Mouse (Mus musculus): Measurements from ENCODE around the gene Ddc.

Ddc gene

DNA sequence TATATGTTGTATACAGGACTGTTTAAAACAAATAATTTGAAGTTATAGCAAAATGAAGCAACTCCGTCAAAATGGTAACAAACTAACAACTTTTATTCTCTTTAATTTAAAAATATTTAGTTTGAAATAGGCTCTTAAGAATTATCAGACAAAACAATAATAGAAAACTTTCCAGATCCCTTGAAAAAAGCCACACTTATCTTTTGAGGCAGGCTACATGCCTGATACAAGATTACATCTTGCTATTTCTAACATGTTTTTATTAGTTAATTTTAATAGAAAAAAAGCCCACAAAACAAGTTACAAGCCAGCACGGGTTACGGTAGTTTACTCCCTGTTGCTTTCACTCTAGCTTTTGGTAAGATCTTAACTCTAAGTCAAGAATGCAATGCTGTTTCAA, 97.6 kb downstream of the Ddc start:
- DNase-seq (ENCODE audit: extremely low spot score, low read depth, low spot score), result no peak

DNA sequence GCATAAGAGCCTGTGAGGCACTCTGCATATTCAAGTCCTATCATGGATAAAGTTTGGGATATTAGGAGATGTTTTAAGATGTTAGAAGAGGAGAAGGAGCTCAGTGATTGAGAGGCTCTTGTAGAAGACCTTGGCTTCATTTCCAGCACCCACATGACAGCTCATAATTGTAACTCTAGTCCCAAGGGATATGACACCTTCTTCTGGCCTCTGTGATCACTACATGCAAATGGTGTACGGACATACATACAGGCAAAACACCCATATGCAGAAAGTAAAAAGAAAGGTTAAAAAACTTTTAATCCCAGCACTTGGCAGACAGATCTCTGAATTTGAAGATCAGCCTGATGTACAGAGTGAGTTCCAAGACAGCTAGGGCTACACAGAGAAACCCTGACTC, 99.3 kb downstream of the Ddc start:
- no peak for DNase-seq (ENCODE audit: extremely low spot score, low read depth, low spot score)

DNA sequence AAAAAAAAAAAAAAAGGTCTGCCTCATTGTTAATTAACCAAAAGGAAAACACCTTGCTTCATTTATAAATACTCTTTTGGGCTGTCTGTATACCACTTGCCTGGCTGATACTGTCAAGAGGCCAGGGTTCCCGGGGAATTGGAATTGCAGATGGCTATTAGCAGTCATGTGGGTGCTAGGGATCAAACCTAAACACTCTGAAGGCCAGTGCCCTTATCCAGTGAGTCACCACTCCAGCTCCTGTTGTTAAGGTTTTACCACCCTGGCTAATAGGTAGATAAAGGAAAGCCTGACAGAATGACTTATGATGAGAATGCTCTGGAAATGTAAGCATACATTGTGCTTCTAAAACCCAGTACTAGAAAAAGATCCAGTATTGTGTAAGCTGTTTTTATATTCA, 103.3 kb downstream of the Ddc start:
- DNase-seq (ENCODE audit: extremely low spot score, low read depth, low spot score), result no peak

DNA sequence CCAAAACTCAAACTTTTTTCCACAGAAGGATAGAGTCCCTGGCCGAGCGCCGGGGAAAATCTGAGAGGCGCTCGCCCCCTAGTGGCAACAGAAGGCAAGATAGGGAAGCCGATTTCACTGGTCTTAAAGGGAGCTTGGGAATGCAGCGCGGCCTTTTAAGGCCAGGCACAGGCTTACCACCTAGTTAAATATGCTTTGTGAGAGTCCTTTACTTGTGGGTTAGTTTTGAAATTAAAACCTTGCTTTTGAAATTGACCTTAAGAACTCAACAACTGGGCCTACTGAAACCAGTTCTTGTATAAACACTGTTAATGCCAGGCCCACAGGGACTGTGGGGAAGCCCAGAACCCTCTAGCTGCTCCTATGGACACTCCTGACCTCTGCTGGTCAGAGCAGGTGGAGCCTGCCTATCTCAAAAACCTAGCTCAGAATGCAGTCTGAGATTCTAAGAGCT, 109.4 kb downstream of the Ddc start:
- DNase-seq (ENCODE audit: extremely low spot score, low read depth, low spot score), result peak; percentile 88

DNA sequence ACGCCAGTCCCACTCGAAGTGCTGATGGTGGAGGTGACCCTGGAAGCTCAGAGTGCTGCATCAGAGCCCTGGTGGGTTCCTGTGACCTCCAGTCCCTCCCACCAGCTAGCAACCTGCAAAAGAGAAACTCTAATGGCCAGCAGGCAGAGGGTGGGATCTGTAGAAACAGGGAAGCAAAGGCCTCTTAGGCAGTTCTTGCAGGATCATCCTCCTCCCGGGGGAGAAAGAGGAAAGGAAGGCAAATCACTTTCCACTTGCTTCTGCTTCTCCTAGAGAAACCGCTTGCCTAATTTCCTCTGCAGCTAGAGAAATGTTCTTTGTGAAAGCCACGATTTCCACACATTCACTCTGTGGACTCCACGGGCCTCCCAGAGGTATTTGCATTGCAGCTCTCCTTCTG, 112.5 kb downstream of the Ddc start:
- no peak for DNase-seq (ENCODE audit: extremely low spot score, low read depth, low spot score)

DNA sequence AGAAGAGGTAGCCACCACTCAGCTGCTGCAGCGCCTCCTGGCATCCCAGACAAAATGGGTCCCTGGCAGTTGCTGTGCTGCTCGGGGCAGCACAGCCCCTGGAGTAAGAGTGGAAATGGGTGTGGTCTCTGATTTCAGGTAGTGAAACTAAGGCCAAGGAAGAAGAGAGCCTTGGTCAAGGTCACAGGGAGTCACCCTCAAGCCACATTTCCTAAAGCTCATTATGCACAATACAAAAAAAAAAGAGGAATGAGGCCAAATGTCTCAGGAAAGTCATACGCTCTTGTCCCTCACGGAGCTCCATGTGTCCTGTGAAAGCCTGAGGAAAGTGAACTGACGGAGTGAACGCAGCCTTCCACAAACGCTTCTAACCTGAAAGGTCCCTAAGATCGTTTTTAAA, 116.2 kb downstream of the Ddc start:
- no peak for DNase-seq (ENCODE audit: extremely low spot score, low read depth, low spot score)

DNA sequence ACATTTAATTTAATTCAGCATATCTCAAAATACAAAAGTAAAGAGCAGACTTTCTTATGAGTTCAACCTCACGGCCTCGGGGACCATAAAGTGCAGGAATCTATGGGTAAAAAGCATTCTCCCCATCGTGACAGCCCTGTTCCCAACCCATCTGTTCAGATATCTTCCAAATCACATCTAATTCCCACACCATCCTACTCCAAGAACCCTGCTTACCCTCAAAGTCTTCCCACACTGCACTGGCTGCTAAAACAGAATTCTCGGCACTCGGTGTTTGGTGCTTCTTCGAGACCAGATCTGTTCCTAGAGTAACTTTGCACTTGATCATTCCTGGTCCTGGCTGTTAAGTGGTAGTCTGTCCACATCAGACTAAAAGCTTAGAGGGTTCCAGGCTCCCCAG, 119.6 kb downstream of the Ddc start:
- DNase-seq (ENCODE audit: extremely low spot score, low read depth, low spot score), result no peak

DNA sequence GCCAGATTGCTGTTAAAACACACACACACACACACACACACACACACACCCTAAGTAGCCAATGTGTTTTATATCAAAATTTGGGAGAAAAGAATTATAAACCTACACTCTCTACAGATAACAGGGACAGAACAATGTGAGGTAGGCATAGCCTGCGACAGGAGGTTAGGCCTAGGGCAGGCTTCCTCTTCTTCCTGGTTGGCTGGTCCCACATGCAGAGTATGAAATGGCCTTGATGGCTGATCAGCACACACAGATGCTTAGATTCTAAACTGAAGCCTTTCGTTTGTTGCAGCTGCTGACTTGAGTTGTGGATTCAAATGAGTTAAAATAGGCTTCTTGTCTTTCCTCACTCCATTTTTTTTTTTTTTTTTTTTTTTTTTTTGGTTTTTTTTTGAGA, 120.1 kb downstream of the Ddc start:
- DNase-seq (ENCODE audit: extremely low spot score, low read depth, low spot score), result no peak

DNA sequence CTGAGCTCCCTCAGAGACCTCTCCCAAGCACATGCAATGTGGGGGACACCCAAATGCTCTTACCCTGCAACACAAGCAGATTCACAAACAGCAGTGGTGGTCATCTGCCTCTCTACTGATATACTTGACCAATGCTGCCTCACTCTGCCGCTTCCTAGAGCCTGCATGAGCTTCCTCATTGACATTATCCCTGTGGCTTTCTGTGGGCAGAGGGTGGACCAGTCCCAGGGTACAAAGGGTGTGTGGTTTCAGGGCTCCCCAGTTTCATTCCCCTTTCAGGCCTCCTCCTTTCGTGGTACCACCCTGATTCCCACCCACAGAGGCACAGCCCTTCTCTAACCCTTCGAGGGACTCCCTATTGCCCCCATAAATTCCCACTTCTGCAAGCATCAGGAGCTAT, 120.7 kb downstream of the Ddc start:
- DNase-seq (ENCODE audit: extremely low spot score, low read depth, low spot score), result no peak

DNA sequence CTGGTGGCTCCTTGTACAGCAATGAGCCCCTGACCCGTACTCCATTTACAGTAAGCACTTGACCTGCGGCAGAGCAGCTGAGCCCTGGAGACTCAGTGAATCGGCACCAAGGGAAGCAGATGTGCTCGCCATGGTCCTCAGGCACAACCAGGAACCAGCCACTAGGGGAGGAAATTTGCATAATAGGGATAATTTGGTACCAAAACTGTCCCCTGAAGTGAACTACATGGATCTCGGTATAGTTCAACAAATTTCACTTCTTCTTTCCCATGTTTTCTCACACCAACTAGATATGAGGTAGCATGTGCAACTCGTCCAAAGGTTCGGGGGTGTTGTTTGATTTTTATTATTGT, 121.1 kb downstream of the Ddc start:
- no peak for DNase-seq (ENCODE audit: extremely low spot score, low read depth, low spot score)

DNA sequence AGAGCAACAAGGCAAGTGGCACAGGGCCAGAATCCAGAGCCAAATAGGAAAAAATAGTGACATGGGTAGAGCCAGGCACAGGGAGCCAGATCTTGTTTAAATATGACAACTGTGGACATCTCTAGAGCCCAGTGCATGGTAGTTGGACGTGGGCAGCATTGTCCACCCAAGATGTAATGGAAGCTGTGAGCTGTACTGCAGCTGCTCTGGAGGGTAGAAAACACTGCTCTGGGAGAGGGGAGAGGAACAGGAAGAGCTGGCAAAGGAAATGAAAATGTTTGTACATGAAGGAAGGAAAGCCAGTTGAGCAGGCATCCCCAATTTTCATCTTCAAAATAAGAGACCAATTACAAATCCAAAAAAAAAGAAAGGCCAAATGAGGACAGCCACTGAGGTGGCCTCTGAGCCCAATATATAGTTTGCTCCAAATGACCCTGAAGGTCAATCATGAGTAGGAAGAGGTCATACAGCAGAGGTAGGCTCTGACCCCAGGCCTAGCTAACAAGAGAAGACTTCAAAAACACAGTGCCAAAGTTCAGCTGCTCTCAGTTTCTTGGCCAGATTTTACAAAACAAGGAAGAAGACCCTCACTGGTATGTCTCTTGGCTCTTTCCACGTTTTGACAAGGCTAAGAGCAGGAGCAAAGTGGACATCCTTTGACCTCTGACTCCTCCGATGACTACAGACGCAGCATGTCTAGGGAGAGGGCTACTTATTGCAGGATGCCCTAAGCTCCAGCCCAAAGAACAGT, 121.7 kb downstream of the Ddc start:
- no peak for DNase-seq (ENCODE audit: extremely low spot score, low read depth, low spot score)

DNA sequence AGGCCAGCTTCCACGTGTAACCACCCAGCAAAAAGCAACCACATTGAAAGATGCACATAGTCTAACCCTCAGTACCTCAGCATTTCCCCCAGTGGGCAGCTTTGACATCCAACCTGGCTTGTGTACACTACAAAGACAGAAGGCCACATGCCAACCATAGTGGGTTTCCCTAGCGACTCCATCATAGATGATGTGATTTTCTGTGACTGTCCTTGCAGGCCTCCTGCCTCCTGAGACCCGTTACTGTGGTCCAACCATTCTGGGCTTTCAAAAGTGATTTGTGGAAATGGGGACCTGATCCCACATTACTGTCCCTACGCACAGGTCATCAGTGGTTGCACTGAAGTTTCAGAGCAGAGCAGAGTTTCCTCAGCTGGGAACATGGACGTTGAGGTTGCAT, 123.1 kb downstream of the Ddc start:
- DNase-seq (ENCODE audit: extremely low spot score, low read depth, low spot score), result no peak

DNA sequence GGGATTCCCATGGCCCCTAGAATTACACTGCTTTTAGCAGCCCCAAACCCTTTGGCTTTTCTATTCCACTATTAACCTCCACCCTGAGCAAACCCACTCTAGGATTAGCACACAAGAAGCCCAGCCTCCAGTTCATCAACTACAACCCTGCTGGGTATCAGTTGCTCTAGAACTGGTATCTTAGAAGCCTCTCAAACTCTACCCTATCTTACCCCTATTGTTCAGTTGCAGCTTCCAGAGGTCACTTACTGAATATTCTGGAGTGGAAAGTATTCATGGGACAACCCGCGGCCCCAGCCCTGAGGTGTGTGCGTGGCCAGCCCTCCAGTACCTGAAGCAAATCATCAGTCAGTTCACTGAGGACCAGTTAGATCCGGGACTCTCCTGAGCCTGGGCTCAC, 123.6 kb downstream of the Ddc start:
- DNase-seq (ENCODE audit: extremely low spot score, low read depth, low spot score), result no peak

DNA sequence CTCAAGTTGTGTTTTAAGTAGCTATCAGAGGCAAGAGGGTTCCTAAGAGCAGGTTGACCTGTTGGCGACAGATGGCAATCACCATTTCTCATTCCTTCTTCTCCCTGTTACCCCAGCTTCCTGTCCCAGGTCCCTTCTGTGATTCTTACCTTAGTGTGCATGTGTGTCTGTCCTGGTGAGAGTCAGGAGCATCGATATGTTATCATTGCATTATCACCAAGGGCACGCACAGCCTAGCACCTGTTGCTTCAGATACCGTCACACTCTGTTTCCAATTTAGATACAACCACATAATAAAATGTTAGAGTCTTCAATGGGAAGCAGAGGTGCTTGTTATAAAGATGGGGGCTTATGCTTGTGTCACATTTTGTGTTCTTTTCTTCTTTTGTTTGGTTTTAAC, 125.7 kb downstream of the Ddc start:
- no peak for DNase-seq (ENCODE audit: extremely low spot score, low read depth, low spot score)

DNA sequence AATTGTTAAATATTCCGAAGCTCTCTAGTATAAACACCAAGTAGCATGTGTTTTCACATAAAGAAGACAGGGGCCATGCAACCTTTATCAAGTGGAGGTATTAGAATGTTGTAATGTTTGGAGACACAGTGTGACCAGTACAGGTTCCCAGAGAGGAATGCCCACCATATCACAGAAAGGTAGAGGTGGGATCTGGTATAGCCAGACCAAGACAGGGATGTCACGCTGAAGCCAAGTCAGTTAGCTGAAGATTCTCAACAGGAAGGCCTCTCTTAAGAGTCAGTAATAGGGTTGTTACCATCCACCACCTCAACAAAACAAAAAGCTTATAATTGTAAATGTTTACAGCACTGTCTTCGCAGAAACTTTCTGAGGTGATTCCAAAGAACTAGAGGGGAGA, 127.3 kb downstream of the Ddc start:
- no peak for DNase-seq (ENCODE audit: extremely low spot score, low read depth, low spot score)

DNA sequence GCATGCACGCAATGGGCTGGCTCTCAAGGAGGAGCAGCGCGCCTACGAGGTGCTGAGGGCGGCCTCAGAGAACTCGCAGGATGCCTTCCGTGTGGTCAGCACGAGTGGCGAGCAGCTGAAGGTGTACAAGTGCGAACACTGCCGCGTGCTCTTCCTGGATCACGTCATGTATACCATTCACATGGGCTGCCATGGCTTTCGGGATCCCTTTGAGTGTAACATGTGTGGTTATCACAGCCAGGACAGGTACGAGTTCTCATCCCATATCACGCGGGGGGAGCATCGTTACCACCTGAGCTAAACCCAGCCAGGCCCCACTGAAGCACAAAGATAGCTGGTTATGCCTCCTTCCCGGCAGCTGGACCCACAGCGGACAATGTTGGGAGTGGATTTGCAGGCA, 128.7 kb downstream of the Ddc start:
- no peak for DNase-seq (ENCODE audit: extremely low spot score, low read depth, low spot score)

DNA sequence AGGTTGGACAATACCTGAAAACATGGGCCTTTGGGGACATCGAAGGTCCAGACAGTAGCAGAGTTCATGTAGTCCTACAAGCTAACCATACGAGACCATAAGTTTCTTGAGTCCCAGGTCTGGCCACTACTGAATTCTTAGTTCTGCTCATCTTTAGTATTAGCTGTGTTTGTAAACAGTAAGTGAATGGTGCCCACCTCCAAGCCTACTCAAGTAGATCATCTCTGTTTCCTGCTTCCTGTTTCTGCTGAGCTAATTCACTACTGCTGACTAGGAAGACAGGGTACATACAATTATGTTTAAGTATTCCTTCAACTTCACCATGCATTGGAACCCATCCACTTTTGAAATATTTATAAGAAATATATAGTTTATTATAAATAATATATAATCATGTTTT, 129.9 kb downstream of the Ddc start:
- DNase-seq (ENCODE audit: extremely low spot score, low read depth, low spot score), result no peak

DNA sequence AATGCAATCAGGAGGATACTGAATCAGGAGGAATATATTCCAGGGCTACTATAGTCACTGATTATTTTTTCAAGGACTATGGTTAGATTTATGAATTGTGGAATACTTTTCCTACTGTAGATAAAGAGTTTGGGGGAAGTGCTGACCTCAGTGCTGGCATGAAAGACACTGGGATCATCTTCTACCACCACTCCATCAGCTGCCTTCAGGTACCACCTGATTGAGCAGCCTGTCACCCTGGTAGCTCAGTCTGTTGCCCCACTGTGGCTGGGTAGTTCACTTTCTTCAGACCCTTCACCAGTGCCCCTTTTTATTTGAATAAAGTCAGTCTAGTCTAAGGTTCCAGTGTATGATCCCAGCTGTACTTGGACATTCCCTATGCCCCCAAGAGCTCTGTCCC, 131.2 kb downstream of the Ddc start:
- DNase-seq (ENCODE audit: extremely low spot score, low read depth, low spot score), result no peak

DNA sequence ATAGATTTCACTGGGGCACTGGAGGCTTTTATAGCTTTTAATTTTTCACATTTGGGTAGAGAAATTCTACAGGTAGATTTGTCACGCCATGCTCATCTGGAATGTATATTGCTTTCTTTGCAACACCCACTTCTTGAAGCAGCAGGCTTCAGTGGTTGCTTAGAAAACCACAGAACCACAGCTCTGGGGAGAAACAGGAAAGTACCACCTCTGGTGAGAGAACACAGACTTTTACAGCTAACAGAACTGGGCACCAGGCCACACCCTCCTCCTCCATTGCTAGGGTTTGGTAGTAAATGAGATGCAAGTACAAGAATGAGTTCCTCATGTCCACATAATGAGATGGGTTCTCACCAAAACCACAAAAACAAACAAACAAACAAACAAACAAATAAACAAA, 131.8 kb downstream of the Ddc start:
- DNase-seq (ENCODE audit: extremely low spot score, low read depth, low spot score), result no peak

DNA sequence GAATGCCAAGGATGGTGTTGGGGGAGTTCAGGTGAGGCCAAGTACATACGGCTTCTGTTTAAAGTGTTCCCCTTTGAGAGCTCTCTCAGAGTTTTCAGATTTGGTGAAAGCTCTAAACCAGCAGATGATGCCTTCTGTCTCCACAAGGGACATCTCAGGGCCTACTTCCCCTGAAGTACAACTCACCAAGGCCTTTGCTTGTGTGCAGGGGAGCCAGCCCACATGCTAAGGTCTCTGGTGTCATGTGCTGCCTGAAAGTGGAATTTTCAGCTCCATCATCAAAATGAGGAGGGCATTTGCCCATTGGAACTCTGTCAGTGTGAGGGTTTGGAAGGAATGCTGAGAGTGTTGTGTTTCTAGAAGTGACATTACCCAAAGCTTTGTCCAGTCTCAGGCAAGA, 132.5 kb downstream of the Ddc start:
- no peak for DNase-seq (ENCODE audit: extremely low spot score, low read depth, low spot score)
